Mouse (Mus musculus): Measurements from ENCODE around the gene C2cd2. TPM values are rescaled to one million over a fixed set of nuclear protein-coding genes. Genes with fewer than 3 reads are reported as not detected.

C2cd2 gene
- polyA plus RNA-seq, 2 experiments = 14.2 to 21.7 TPM

- ATAC-seq (ENCODE audit: low FRiP score, low read depth) = no peak
- TF ChIP-seq POLR2A (IDR thresholded peaks at IDR 0.05; ENCODE audit: borderline replicate concordance, extremely low read depth, insufficient read depth, insufficient read length) = no peak
- H3K4me2 ChIP-seq (replicated peaks; ENCODE audit: low read depth, low read length, severe bottlenecking) = peak overlapping the region; percentile 70
Observed at GRCm38 (mm10) chr16:97961381-97962150, 832 bp downstream of the C2cd2 start.

GRCm38 (mm10) chr16:97960348-97960747 is 2.0 kb downstream of the C2cd2 start:
- no peak overlapping the region for H3K4me3 ChIP-seq (replicated peaks; ENCODE audit: low read length)
- WGBS = 94% methylated on average over 3 of the region's 3 CpGs
- H3K27ac ChIP-seq (replicated peaks; ENCODE audit: low read depth, low read length) = no peak overlapping the region
- H3K4me1 ChIP-seq (ENCODE audit: control insufficient read depth, insufficient read depth, low read length) = peaks cover 3% of the 10 kb centered on the region; the same call in 1 of the 2 replicates
- no peaks in the 10 kb centered on the region for H3K27me3 ChIP-seq (ENCODE audit: control insufficient read depth, insufficient read depth, low read length)
- no peaks in the 10 kb centered on the region for H3K9me3 ChIP-seq (ENCODE audit: control insufficient read depth, low read length)
- DNase-seq (ENCODE audit: low spot score) (no peak), ATAC-seq (ENCODE audit: low FRiP score, low read depth) (no peak)
- no peak overlapping the region for H3K4me2 ChIP-seq (replicated peaks; ENCODE audit: low read depth, low read length, severe bottlenecking)
- H3K9ac ChIP-seq (ENCODE audit: low read depth, low read length, severe bottlenecking) = no peak overlapping the region
- peaks cover 13% of the 10 kb centered on the region; the same call in 1 of the 2 replicates for H3K36me3 ChIP-seq (ENCODE audit: control insufficient read depth, insufficient read depth, low read length)
- no peak for TF ChIP-seq POLR2A (IDR thresholded peaks at IDR 0.05; ENCODE audit: borderline replicate concordance, extremely low read depth, insufficient read depth, insufficient read length)

More at GRCm38 (mm10) chr16:97961381-97962150, 832 bp downstream of the C2cd2 start:
- peak overlapping the region; percentile 99 for H3K27ac ChIP-seq (replicated peaks; ENCODE audit: low read depth, low read length)
- H3K27me3 ChIP-seq (ENCODE audit: control insufficient read depth, insufficient read depth, low read length) = no peaks in the 10 kb centered on the region
- WGBS = 14% methylated on average over 18 of the region's 36 CpGs
- H3K4me3 ChIP-seq (replicated peaks; ENCODE audit: low read length) = peak overlapping the region; percentile 85
- H3K9ac ChIP-seq (ENCODE audit: low read depth, low read length, severe bottlenecking) = peak overlapping the region; percentile 88
- H3K36me3 ChIP-seq (ENCODE audit: control insufficient read depth, insufficient read depth, low read length) = 0 out of 2 replicates have a peak, but pooled peaks cover 2% of the 10 kb centered on the region
- no peaks in the 10 kb centered on the region for H3K9me3 ChIP-seq (ENCODE audit: control insufficient read depth, low read length)
- H3K4me1 ChIP-seq (ENCODE audit: control insufficient read depth, insufficient read depth, low read length) = peaks cover 3% of the 10 kb centered on the region; the same call in 1 of the 2 replicates
- DNase-seq (ENCODE audit: low spot score) = no peak

GRCm38 (mm10) chr16:97958401-97958973 is 3.9 kb downstream of the C2cd2 start:
- no peaks in the 10 kb centered on the region for H3K27me3 ChIP-seq (ENCODE audit: control insufficient read depth, insufficient read depth, low read length)
- no peak overlapping the region for H3K27ac ChIP-seq (replicated peaks; ENCODE audit: low read depth, low read length)
- no peak for TF ChIP-seq POLR2A (IDR thresholded peaks at IDR 0.05; ENCODE audit: borderline replicate concordance, extremely low read depth, insufficient read depth, insufficient read length)
- H3K9me3 ChIP-seq (ENCODE audit: control insufficient read depth, low read length) = no peaks in the 10 kb centered on the region
- ATAC-seq (ENCODE audit: low FRiP score, low read depth) (no peak), DNase-seq (ENCODE audit: low spot score) (no peak)
- peaks cover 28% of the 10 kb centered on the region; the same call in 1 of the 2 replicates for H3K36me3 ChIP-seq (ENCODE audit: control insufficient read depth, insufficient read depth, low read length)
- H3K4me1 ChIP-seq (ENCODE audit: control insufficient read depth, insufficient read depth, low read length) = peaks cover 3% of the 10 kb centered on the region; the same call in 1 of the 2 replicates
- no peak overlapping the region for H3K4me3 ChIP-seq (replicated peaks; ENCODE audit: low read length)
- H3K4me2 ChIP-seq (replicated peaks; ENCODE audit: low read depth, low read length, severe bottlenecking) = no peak overlapping the region
- no peak overlapping the region for H3K9ac ChIP-seq (ENCODE audit: low read depth, low read length, severe bottlenecking)

GRCm38 (mm10) chr16:97957626-97958025 is 4.8 kb downstream of the C2cd2 start:
- Histone ChIP-seq H3K4me3 (replicated peaks; ENCODE audit: low read length) (no peak overlapping the region), H3K9me3 (ENCODE audit: control insufficient read depth, low read length) (no peaks in the 10 kb centered on the region), H3K4me2 (replicated peaks; ENCODE audit: low read depth, low read length, severe bottlenecking) (no peak overlapping the region), H3K9ac (ENCODE audit: low read depth, low read length, severe bottlenecking) (no peak overlapping the region), H3K27ac (replicated peaks; ENCODE audit: low read depth, low read length) (no peak overlapping the region), H3K27me3 (ENCODE audit: control insufficient read depth, insufficient read depth, low read length) (no peaks in the 10 kb centered on the region), H3K36me3 (ENCODE audit: control insufficient read depth, insufficient read depth, low read length) (peaks cover 34% of the 10 kb centered on the region), H3K4me1 (ENCODE audit: control insufficient read depth, insufficient read depth, low read length) (peaks cover 3% of the 10 kb centered on the region; the same call in 1 of the 2 replicates)
- TF ChIP-seq POLR2A (IDR thresholded peaks at IDR 0.05; ENCODE audit: borderline replicate concordance, extremely low read depth, insufficient read depth, insufficient read length) = no peak
- ATAC-seq (ENCODE audit: low FRiP score, low read depth) = no peak
- no peak for DNase-seq (ENCODE audit: low spot score)

- Histone ChIP-seq H3K4me2 (replicated peaks; ENCODE audit: low read depth, low read length, severe bottlenecking) (no peak overlapping the region), H3K4me1 (ENCODE audit: control insufficient read depth, insufficient read depth, low read length) (no peaks in the 10 kb centered on the region), H3K9me3 (ENCODE audit: control insufficient read depth, low read length) (no peaks in the 10 kb centered on the region), H3K27ac (replicated peaks; ENCODE audit: low read depth, low read length) (no peak overlapping the region), H3K27me3 (ENCODE audit: control insufficient read depth, insufficient read depth, low read length) (no peaks in the 10 kb centered on the region), H3K4me3 (replicated peaks; ENCODE audit: low read length) (no peak overlapping the region), H3K36me3 (ENCODE audit: control insufficient read depth, insufficient read depth, low read length) (peaks cover 51% of the 10 kb centered on the region), H3K9ac (ENCODE audit: low read depth, low read length, severe bottlenecking) (no peak overlapping the region)
- no peak for TF ChIP-seq POLR2A (IDR thresholded peaks at IDR 0.05; ENCODE audit: borderline replicate concordance, extremely low read depth, insufficient read depth, insufficient read length)
- 84% methylated on average over 2 of the region's 2 CpGs for WGBS
- no peak for ATAC-seq (ENCODE audit: low FRiP score, low read depth)
- no peak for DNase-seq (ENCODE audit: low spot score)
Observed at GRCm38 (mm10) chr16:97956011-97956410, 6.4 kb downstream of the C2cd2 start.

All from limb, embryonic 14.5 days (tissue).